Mouse (Mus musculus) urinary bladder, postnatal 4 days (tissue): ENCODE measurements around the gene Znrf1.

Experiments used
- DNase-seq, 2 experiments: peaks; one replicate each; pipeline ENCODE4 v3.0.0; 2021 to 2022; ENCODE audit warnings: low spot score in 2 of 2

Gene Znrf1

GRCm38 (mm10) chr8:111568029-111568428, 32.1 kb downstream of the Znrf1 start:
- DNase-seq = no peak

- DNase-seq = no peak
Measured at GRCm38 (mm10) chr8:111569926-111570325, 34.0 kb downstream of the Znrf1 start.

GRCm38 (mm10) chr8:111570432-111570831, 34.5 kb downstream of the Znrf1 start:
- DNase-seq = no peak

GRCm38 (mm10) chr8:111571661-111572060, 35.8 kb downstream of the Znrf1 start:
- no peak for DNase-seq

- DNase-seq = no peak
Measured at GRCm38 (mm10) chr8:111572431-111572830, 36.5 kb downstream of the Znrf1 start.

GRCm38 (mm10) chr8:111573583-111573982, 37.7 kb downstream of the Znrf1 start:
- no peak for DNase-seq

GRCm38 (mm10) chr8:111574016-111574415, 38.1 kb downstream of the Znrf1 start:
- DNase-seq = no peak

- no peak for DNase-seq
Measured at GRCm38 (mm10) chr8:111575492-111575891, 39.6 kb downstream of the Znrf1 start.

GRCm38 (mm10) chr8:111576501-111576900, 40.6 kb downstream of the Znrf1 start:
- DNase-seq = no peak

- no peak for DNase-seq
Measured at GRCm38 (mm10) chr8:111577880-111578533, 42.1 kb downstream of the Znrf1 start.

- DNase-seq = no peak
Measured at GRCm38 (mm10) chr8:111579318-111579717, 43.4 kb downstream of the Znrf1 start.

- DNase-seq = no peak
Measured at GRCm38 (mm10) chr8:111580306-111580705, 44.4 kb downstream of the Znrf1 start.

GRCm38 (mm10) chr8:111582386-111582785, 46.5 kb downstream of the Znrf1 start:
- no peak for DNase-seq

GRCm38 (mm10) chr8:111584946-111585345, 49.0 kb downstream of the Znrf1 start:
- no peak for DNase-seq

- DNase-seq = no peak
Measured at GRCm38 (mm10) chr8:111587545-111588094, 51.7 kb downstream of the Znrf1 start.

- no peak for DNase-seq
Measured at GRCm38 (mm10) chr8:111588336-111588735, 52.4 kb downstream of the Znrf1 start.

GRCm38 (mm10) chr8:111590214-111590613, 54.3 kb downstream of the Znrf1 start:
- no peak for DNase-seq

GRCm38 (mm10) chr8:111591176-111591575, 55.3 kb downstream of the Znrf1 start:
- DNase-seq = no peak

- DNase-seq = no peak
Measured at GRCm38 (mm10) chr8:111592390-111592910, 56.6 kb downstream of the Znrf1 start.

- no peak for DNase-seq
Measured at GRCm38 (mm10) chr8:111594044-111594840, 58.3 kb downstream of the Znrf1 start.

GRCm38 (mm10) chr8:111594951-111595350, 59.1 kb downstream of the Znrf1 start:
- no peak for DNase-seq

GRCm38 (mm10) chr8:111595712-111596484, 60.0 kb downstream of the Znrf1 start:
- DNase-seq = no peak
